Mouse (Mus musculus) hindbrain, embryonic 10.5 days (tissue): ENCODE measurements at regions not wholly inside any gene's neighbourhood (a gene's known extent, or its start where the extent isn't known, plus 50 kb on each side); places are given as distances from the start of the nearest gene placed in this dataset.

Source experiments
- DNase-seq: peaks from one replicate; pipeline ENCODE4 v3.0.0-alpha.2; 2017; ENCODE audit warnings: low spot score
- H3K27ac ChIP-seq: fragments of 300-500 bp; sonication (generic); 2 replicates; pipeline ENCODE4 v1.5.1; 2016; ENCODE audit warnings: mild to moderate bottlenecking, moderate library complexity
- H3K27me3 ChIP-seq: fragments of 300-500 bp; sonication (generic); 2 replicates; pipeline ENCODE4 v1.6.1; 2016; ENCODE audit warnings: mild to moderate bottlenecking; ENCODE audit not compliant: poor library complexity, insufficient read depth, severe bottlenecking
- H3K36me3 ChIP-seq: fragments of 300-500 bp; sonication (generic); 2 replicates; pipeline ENCODE4 v1.6.1; 2016; ENCODE audit warnings: mild to moderate bottlenecking, moderate library complexity
- H3K4me1 ChIP-seq: fragments of 300-500 bp; sonication (generic); replicated peaks from 2 replicates; pipeline ENCODE4 v1.6.1; 2016; ENCODE audit warnings: mild to moderate bottlenecking
- H3K4me3 ChIP-seq: fragments of 300-500 bp; sonication (generic); 2 replicates; pipeline ENCODE4 v1.5.1; 2016; ENCODE audit warnings: mild to moderate bottlenecking, moderate library complexity
- H3K9me3 ChIP-seq: fragments of 300-500 bp; sonication (generic); 2 replicates; pipeline ENCODE4 v1.6.1; 2016; ENCODE audit warnings: mild to moderate bottlenecking, moderate library complexity
- WGBS: fragments of 180-500 bp; shearing (Covaris S2); methylation state at CpG from one replicate; pipeline ENCODE4 v1.1.7; 2016; 5-methylcytosine and 5-hydroxymethylcytosine counted together

DNA sequence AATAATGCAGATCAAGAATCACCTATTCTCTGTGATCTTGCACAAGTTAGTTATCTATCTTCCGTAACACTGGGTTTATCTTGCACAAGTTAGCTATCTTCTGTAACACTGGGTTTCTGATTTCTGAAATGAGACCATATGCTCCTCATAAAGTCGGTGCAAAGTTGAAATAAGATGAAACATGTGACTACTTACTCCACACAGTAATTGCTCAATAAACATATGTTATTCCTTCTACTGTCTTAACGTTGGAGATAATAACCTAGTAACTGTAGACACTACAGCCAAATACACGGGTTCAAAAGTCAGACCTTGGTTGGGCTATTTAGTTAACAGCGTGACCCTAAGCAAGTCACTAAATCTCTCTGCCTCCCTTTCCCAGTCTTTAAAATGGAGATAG lies 65.8 kb upstream of the Atp11b start:
- Histone ChIP-seq H3K27ac (no peak overlapping the region), H3K4me3 (no peak overlapping the region), H3K9me3 (no peaks in the 10 kb centered on the region), H3K4me1 (no peaks in the 10 kb centered on the region), H3K36me3 (no peaks in the 10 kb centered on the region), H3K27me3 (no peaks in the 10 kb centered on the region)
- WGBS: 84% methylated on average over 5 of the region's 5 CpGs
- no peak for DNase-seq

DNA sequence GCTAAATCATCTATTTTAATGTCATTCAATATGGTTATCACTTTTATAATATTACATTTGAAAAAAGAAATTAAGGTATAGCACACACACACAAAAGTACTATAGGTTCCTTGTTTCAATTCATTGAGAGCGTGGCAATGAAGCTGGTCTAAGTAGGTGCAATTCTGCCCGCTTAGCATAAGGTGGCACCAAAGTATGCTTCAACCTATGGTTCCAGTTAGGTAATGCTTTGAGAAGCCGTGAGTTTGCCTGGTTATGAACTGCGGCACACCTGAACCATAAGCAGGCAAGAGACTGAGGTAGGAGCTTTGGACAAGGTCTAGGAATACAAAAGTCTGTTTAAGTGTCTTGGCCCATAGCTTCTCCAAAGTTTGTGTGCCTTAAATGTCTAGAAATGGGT lies 65.1 kb upstream of the Atp11b start:
- Histone ChIP-seq H3K4me1 (no peaks in the 10 kb centered on the region), H3K27ac (no peak overlapping the region), H3K9me3 (no peaks in the 10 kb centered on the region), H3K4me3 (no peak overlapping the region), H3K36me3 (no peaks in the 10 kb centered on the region), H3K27me3 (no peaks in the 10 kb centered on the region)
- no peak for DNase-seq
- 32% methylated on average over 4 of the region's 4 CpGs for WGBS

DNA sequence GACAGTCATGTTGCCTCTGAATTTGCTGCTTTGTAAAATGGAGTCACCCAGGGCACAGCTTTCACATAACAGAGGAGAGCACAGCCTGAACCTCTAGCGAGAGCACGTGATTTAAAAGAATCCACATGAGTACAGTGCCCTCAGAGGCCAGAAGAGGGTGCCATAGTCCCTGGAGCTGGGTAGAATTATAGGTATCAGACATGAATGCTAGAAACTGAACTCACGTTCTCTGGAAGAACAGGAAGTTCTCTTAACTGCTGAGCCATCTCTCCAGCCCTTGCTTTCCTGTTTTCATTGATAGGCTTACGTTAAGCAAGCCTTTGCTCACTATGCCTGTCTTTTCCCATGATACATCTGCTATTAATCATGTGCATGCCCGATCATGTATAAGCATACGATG lies 60.9 kb upstream of the Atp11b start:
- no peaks in the 10 kb centered on the region for H3K36me3 ChIP-seq
- no peaks in the 10 kb centered on the region for H3K27me3 ChIP-seq
- H3K4me3 ChIP-seq: no peak overlapping the region
- DNase-seq: peak; percentile 64
- no peaks in the 10 kb centered on the region for H3K9me3 ChIP-seq
- no peaks in the 10 kb centered on the region for H3K4me1 ChIP-seq
- 61% methylated on average over 6 of the region's 6 CpGs for WGBS
- H3K27ac ChIP-seq: no peak overlapping the region

DNA sequence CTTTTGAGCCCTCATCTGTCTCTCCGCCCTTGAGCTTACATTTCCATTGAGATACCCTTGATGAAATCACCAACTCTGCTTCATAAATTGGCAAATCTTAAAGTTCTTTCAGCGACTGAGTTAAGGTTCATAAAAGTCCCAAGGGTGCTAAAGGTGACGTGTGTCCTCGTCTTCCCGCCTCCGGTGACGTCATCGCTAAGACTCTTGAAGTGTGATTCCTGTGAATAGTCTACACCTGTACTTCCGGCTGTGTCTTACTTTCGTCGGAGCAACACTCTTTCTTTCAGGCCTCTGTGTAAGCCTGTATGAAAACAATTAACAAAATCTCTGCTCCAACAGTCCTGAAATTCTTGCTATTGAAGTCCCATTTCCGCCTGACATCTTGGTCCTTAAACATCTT lies 60.4 kb upstream of the Atp11b start:
- DNase-seq: no peak
- WGBS: 89% methylated on average over 12 of the region's 12 CpGs
- Histone ChIP-seq H3K27ac (no peak overlapping the region), H3K4me1 (no peaks in the 10 kb centered on the region), H3K9me3 (no peaks in the 10 kb centered on the region), H3K27me3 (no peaks in the 10 kb centered on the region), H3K4me3 (no peak overlapping the region), H3K36me3 (no peaks in the 10 kb centered on the region)

DNA sequence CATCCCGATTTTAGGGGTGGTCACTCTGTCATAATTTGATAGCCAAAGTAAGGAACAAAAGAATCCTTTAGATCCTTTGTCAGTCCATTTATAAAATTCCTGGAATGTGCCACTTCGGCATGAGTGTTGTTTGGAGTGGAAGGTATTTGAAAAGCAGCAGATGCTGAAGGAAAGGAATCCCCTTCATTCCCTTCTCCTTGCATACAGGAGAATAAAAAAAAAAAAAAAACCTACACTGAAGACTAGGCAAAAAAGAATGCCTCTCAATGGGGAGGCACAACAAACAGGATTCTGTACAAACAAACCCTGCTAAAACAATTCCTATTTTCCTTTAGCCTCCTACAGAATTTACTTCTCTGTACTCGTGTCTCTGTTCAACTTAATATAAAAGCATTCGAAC lies 59.7 kb upstream of the Atp11b start:
- H3K9me3 ChIP-seq: no peaks in the 10 kb centered on the region
- WGBS: 70% methylated on average over 4 of the region's 4 CpGs
- no peaks in the 10 kb centered on the region for H3K36me3 ChIP-seq
- H3K27me3 ChIP-seq: no peaks in the 10 kb centered on the region
- no peaks in the 10 kb centered on the region for H3K4me1 ChIP-seq
- no peak for DNase-seq
- H3K4me3 ChIP-seq: no peak overlapping the region
- no peak overlapping the region for H3K27ac ChIP-seq

DNA sequence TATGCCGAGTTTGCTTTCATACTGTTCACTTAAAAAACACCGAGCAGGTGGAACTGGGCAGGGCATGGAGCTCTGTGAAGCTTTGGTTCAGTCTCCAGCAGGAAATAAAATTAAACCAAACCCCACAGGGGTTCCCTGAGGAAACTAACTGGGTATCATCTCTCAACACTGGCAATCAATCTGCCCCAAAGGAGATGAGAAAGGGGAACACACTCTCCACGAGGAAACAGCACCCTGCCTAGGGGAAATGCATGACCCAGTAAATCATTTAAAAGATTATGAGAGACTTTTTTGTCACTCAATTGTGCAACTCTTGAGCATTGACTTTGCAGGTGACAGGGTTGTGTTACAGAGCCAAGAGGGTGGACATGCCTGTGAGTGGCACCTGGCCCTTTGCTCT lies 58.0 kb upstream of the Atp11b start:
- H3K4me3 ChIP-seq: no peak overlapping the region
- no peak overlapping the region for H3K27ac ChIP-seq
- no peaks in the 10 kb centered on the region for H3K27me3 ChIP-seq
- DNase-seq: no peak
- no peaks in the 10 kb centered on the region for H3K36me3 ChIP-seq
- H3K4me1 ChIP-seq: no peaks in the 10 kb centered on the region
- no peaks in the 10 kb centered on the region for H3K9me3 ChIP-seq
- 76% methylated on average over 3 of the region's 3 CpGs for whole genome bisulfite sequencing

DNA sequence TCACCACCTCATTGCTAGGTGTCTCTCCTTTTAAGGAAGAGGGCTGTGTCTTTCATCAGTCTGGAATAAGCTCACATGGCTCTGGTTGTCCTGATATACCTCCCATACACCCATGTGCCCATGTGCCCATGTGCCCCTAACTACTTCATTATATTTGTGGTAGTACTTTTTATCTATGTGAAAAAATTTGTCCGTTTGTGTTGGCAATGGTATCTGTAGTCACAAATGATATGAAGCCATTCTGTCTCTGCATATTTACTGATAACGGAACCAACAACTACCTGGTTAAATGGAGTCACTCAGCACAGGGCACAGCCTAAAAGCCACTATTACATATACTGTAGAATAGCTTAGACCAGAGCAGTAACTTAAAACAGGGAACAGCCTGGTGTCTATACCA lies 54.6 kb upstream of the Atp11b start:
- 92% methylated on average over 2 of the region's 2 CpGs for WGBS
- Histone ChIP-seq H3K4me3 (no peak overlapping the region), H3K27me3 (no peaks in the 10 kb centered on the region), H3K36me3 (no peaks in the 10 kb centered on the region), H3K4me1 (no peaks in the 10 kb centered on the region; the same call in 1 of the 2 replicates), H3K9me3 (no peaks in the 10 kb centered on the region), H3K27ac (no peak overlapping the region)
- DNase-seq: no peak

DNA sequence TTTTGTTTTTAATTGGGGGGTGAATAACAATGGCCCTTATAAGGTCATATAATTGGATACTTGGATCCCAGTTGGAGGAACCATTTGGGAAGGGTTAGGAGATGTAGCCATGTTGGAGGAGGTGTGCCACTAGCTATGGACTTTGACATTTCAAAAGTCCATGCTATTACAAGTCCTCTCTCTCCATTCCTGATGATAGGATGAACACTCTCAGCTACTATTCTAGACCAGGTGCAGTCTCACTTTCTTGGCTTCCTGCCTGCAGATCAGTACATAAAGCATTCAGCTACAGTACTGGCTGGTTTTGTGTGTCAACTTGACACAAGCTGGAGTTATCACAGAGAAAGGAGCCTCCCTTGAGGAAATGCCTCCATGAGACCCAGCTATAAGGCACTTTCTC lies 53.9 kb upstream of the Atp11b start:
- DNase-seq: no peak
- Histone ChIP-seq H3K9me3 (no peaks in the 10 kb centered on the region), H3K27ac (no peak overlapping the region), H3K4me1 (no peaks in the 10 kb centered on the region; the same call in 1 of the 2 replicates), H3K4me3 (no peak overlapping the region), H3K27me3 (no peaks in the 10 kb centered on the region), H3K36me3 (no peaks in the 10 kb centered on the region)

DNA sequence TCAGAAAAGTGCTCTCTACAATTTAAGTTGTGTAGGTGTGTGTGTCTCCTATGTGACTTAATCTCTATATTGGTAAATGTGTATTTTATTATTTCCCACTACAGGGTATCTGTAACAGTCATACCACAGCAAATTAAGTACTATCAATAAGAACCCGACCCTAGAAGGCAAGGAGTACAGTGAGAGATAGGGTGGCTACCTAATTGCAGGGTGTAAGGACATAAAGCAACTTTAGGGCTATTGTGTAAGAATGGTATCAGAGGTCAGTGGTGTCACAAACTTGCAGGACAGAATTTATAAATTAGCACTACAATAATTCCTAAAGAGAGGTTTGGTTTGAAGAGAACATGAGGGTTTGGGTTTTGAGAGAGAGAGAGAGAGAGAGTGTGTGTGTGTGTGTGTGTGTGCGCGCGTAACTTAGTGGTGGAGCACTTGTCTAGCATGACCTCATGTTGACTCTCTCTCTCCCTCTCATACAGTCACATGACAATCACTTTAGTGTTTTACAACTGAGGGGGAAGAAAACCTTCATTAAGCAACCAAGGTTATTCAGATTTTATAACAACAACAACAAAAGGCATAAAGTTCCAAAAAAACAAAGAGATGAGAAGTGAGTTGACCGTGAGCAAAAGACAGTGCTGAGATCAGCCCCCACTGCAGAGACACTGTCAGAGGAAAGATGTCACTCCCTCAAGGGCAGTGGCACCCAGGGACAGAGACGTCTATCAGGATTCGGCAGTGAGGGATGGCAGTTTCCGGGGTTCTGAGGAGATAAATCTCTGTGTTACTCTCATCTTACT lies 50.2 kb upstream of the Atp11b start:
- 81% methylated on average over 8 of the region's 8 CpGs for WGBS
- no peaks in the 10 kb centered on the region for H3K27me3 ChIP-seq
- no peak overlapping the region for H3K4me3 ChIP-seq
- no peaks in the 10 kb centered on the region; the same call in 1 of the 2 replicates for H3K4me1 ChIP-seq
- H3K27ac ChIP-seq: no peak overlapping the region
- DNase-seq: no peak
- H3K36me3 ChIP-seq: no peaks in the 10 kb centered on the region
- H3K9me3 ChIP-seq: no peaks in the 10 kb centered on the region
